Mouse (Mus musculus): ENCODE measurements around the gene Oaz3.

Oaz3 gene

GRCm38 (mm10) chr3:94456529-94457000 lies 12.8 kb upstream of the Oaz3 start:
- DNase-seq (ENCODE audit: low spot score), result peak; percentile 94

- no peak for DNase-seq (ENCODE audit: low spot score)
These were observed 5.7 kb upstream of the Oaz3 start for GRCm38 (mm10) chr3:94449377-94449776.

GRCm38 (mm10) chr3:94442951-94443596 lies 641 bp downstream of the Oaz3 start, which contains the start of gene Mrpl9:
TSS of gene Mrpl9 (plus strand) at chr3:94443318.
- DNase-seq (ENCODE audit: low spot score), result peak; percentile 93

- DNase-seq (ENCODE audit: low spot score), result peak; percentile 53
These were observed 2.5 kb downstream of the Oaz3 start for GRCm38 (mm10) chr3:94441182-94441581.

- DNase-seq (ENCODE audit: low spot score), result no peak
These were observed 7.3 kb downstream of the Oaz3 start for GRCm38 (mm10) chr3:94436420-94436819.

- DNase-seq (ENCODE audit: low spot score), result no peak
These were observed 9.4 kb downstream of the Oaz3 start for GRCm38 (mm10) chr3:94434305-94434704.

- DNase-seq (ENCODE audit: low spot score), result no peak
These were observed 12.7 kb downstream of the Oaz3 start for GRCm38 (mm10) chr3:94430980-94431379.

- peak; percentile 92 for DNase-seq (ENCODE audit: low spot score)
These were observed 30.6 kb downstream of the Oaz3 start, which contains the start of gene Tdrkh for GRCm38 (mm10) chr3:94413031-94413679. TSS of gene Tdrkh (plus strand) at chr3:94413273.

- no peak for DNase-seq (ENCODE audit: low spot score)
These were observed 31.2 kb downstream of the Oaz3 start for GRCm38 (mm10) chr3:94412530-94412929.

GRCm38 (mm10) chr3:94405561-94405960 lies 38.2 kb downstream of the Oaz3 start:
- DNase-seq (ENCODE audit: low spot score), result no peak

- peak; percentile 41 for DNase-seq (ENCODE audit: low spot score)
These were observed 39.2 kb downstream of the Oaz3 start for GRCm38 (mm10) chr3:94404366-94405054.

- DNase-seq (ENCODE audit: low spot score), result no peak
These were observed 41.3 kb downstream of the Oaz3 start for GRCm38 (mm10) chr3:94402451-94402850.

- DNase-seq (ENCODE audit: low spot score), result no peak
These were observed 43.9 kb downstream of the Oaz3 start for GRCm38 (mm10) chr3:94399663-94400310.

- DNase-seq (ENCODE audit: low spot score), result no peak
These were observed 44.7 kb downstream of the Oaz3 start for GRCm38 (mm10) chr3:94398943-94399481.

- DNase-seq (ENCODE audit: low spot score), result no peak
These were observed 45.5 kb downstream of the Oaz3 start, which contains the start of gene Lingo4 for GRCm38 (mm10) chr3:94398217-94398616. TSS of gene Lingo4 (plus strand) at chr3:94398517.

- no peak for DNase-seq (ENCODE audit: low spot score)
These were observed 46.9 kb downstream of the Oaz3 start for GRCm38 (mm10) chr3:94396851-94397250.

GRCm38 (mm10) chr3:94396336-94396735 lies 47.4 kb downstream of the Oaz3 start:
- no peak for DNase-seq (ENCODE audit: low spot score)

GRCm38 (mm10) chr3:94393049-94393448 lies 50.7 kb downstream of the Oaz3 start:
- DNase-seq (ENCODE audit: low spot score), result no peak

- no peak for DNase-seq (ENCODE audit: low spot score)
These were observed 51.6 kb downstream of the Oaz3 start for GRCm38 (mm10) chr3:94392128-94392527.

- DNase-seq (ENCODE audit: low spot score), result no peak
These were observed 52.7 kb downstream of the Oaz3 start for GRCm38 (mm10) chr3:94391001-94391400.

GRCm38 (mm10) chr3:94389420-94389819 lies 54.3 kb downstream of the Oaz3 start:
- no peak for DNase-seq (ENCODE audit: low spot score)

- no peak for DNase-seq (ENCODE audit: low spot score)
These were observed 55.7 kb downstream of the Oaz3 start for GRCm38 (mm10) chr3:94388047-94388446.

Measured in adipocyte (in vitro differentiated cells).